Mouse (Mus musculus): ENCODE data around the gene Ldb3. TPM values are rescaled to one million over a fixed set of nuclear protein-coding genes. Genes with fewer than 3 reads are reported as not detected.

Ldb3 gene
- total and polyA plus RNA-seq, 3 experiments = 0.01 TPM; not detected in 2

DNA sequence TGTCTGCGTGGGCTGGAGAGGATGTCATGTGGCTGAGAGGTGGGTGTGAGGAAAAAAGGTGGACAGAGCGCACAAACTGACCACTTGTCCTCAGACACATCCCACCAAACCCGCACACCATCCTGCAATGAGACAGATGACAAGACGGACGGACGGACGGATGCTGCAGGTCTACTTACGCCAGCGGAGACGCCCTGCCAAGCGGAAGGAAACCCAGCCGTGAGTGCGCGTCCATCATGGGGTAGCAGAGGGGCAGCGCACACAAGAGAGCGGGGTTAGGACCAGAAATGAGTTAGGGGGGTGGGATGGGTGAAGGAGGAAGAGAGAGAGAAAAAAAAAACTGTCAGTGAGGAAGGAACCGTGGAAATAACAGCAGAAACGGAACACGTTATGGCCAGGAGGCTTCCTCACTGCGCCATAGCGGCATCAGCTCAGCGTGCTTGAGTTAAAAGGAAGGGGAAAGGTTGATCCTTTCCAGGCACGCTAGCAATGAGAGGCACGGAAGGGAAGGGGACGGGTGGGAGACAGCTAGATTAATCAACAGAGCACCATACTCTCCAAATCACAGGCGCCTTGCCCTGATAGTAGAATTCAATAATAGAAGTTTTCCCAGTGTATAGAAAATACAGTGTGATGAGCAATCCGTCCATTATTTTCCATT is 18.8 kb downstream of the Ldb3 start:
- DNase-seq (ENCODE audit: low read depth, low spot score) = no peak
- no peaks in the 10 kb centered on the region for H3K79me2 ChIP-seq (ENCODE audit: control insufficient read depth, insufficient read depth, low read length, poor library complexity)
- no peaks in the 10 kb centered on the region for H3K9me3 ChIP-seq (replicated peaks; ENCODE audit: insufficient read depth, low read length)
- H3K36me3 ChIP-seq (ENCODE audit: control insufficient read depth in 1 of 2, insufficient read depth in 2 of 2, low read length in 2 of 2) = no peaks in the 10 kb centered on the region
- no peak overlapping the region for H3K27ac ChIP-seq (ENCODE audit: control insufficient read depth, low read depth, low read length)
- no peaks in the 10 kb centered on the region for H3K27me3 ChIP-seq (ENCODE audit: control insufficient read depth in 1 of 2, insufficient read depth in 2 of 2, low read length in 2 of 2)
- no peak overlapping the region for H3K4me3 ChIP-seq (ENCODE audit: control insufficient read depth in 1 of 2, insufficient read depth in 1 of 2, low read depth in 2 of 2, low read length in 2 of 2)
- no peak for TF ChIP-seq SMC3 (IDR thresholded peaks at IDR 0.05; ENCODE audit: low read depth, low read length)
- TF ChIP-seq USF2 (IDR thresholded peaks at IDR 0.05; ENCODE audit: borderline replicate concordance in 1 of 2, insufficient read depth in 1 of 2, low read depth in 1 of 2, low read length in 2 of 2) = no peak
- no peak for TF ChIP-seq MAZ (IDR thresholded peaks at IDR 0.05; ENCODE audit: low read depth, low read length)
- TF ChIP-seq HCFC1 (IDR thresholded peaks at IDR 0.05; ENCODE audit: low read depth, low read length) = no peak
- no peak for TF ChIP-seq SIN3A (IDR thresholded peaks at IDR 0.05; ENCODE audit: low read length)
- TF ChIP-seq ZKSCAN1 (IDR thresholded peaks at IDR 0.05; ENCODE audit: low read depth, low read length) = no peak
- no peak for TF ChIP-seq CHD1 (IDR thresholded peaks at IDR 0.05; ENCODE audit: low read depth, low read length)
- TF ChIP-seq POLR2AphosphoS2 (IDR thresholded peaks at IDR 0.05; ENCODE audit: low read length) = no peak
- no peak for TF ChIP-seq E2F4 (IDR thresholded peaks at IDR 0.05; ENCODE audit: borderline replicate concordance, low read depth, low read length)
- TF ChIP-seq CHD2 (IDR thresholded peaks at IDR 0.05; ENCODE audit: low read length) = no peak
- no peak for TF ChIP-seq BHLHE40 (IDR thresholded peaks at IDR 0.05; ENCODE audit: borderline replicate concordance, low read depth, low read length)
- no peak for TF ChIP-seq GATA1 (IDR thresholded peaks at IDR 0.05; ENCODE audit: low read depth, low read length)
- no peak for TF ChIP-seq CTCF (IDR thresholded peaks at IDR 0.05 in 2 of 3, conservative IDR thresholded peaks at IDR 0.05 in 1 of 3; ENCODE audit: control insufficient read depth in 1 of 3, insufficient read depth in 1 of 3, low read depth in 2 of 3, low read length in 3 of 3, poor library complexity in 1 of 3, severe bottlenecking in 1 of 3)
- TF ChIP-seq ZNF384 (IDR thresholded peaks at IDR 0.05; ENCODE audit: low read depth, low read length) = no peak
- TF ChIP-seq USF1 (IDR thresholded peaks at IDR 0.05; ENCODE audit: low read depth, low read length) = no peak
- TF ChIP-seq KAT2A (conservative IDR thresholded peaks at IDR 0.05; ENCODE audit: low read depth, low read length) = no peak
- TF ChIP-seq JUND (IDR thresholded peaks at IDR 0.05; ENCODE audit: low read depth, low read length) = no peak
- no peak for TF ChIP-seq UBTF (IDR thresholded peaks at IDR 0.05; ENCODE audit: borderline replicate concordance, insufficient read depth, low read depth, low read length)
- TF ChIP-seq MAFK (IDR thresholded peaks at IDR 0.05; ENCODE audit: borderline replicate concordance, low read depth, low read length) = no peak
- no peak for TF ChIP-seq MEF2A (IDR thresholded peaks at IDR 0.05; ENCODE audit: extremely low read depth, insufficient replicate concordance, low read depth, low read length, poor library complexity, severe bottlenecking)
- no peaks in the 10 kb centered on the region for H3K4me1 ChIP-seq (ENCODE audit: control insufficient read depth in 1 of 2, insufficient read depth in 2 of 2, low read length in 2 of 2)
- no peak overlapping the region for H3K9ac ChIP-seq (ENCODE audit: control insufficient read depth, low read depth, low read length, poor library complexity, severe bottlenecking)

DNA sequence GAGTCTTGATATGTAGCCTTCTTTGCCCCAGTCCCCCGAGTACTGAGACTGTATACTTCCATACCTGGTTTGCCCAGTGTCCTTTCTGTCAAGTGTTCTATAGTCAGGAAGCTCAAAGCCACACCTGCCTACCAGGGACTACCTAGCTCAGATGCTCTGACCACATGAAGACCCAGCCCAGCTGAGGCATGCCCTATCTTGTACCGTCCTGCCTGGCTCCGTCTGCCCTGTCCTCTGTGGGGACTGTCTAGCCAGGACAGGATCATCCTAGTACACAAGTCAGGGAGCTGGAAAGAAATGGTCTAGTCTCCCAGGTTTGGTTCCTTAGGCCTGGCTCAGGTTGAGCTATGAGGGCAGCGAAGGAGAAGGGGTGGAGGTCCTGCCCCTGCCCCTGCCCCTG is 19.9 kb downstream of the Ldb3 start:
- H3K27ac ChIP-seq (ENCODE audit: control insufficient read depth, low read depth, low read length) = no peak overlapping the region
- no peak for DNase-seq (ENCODE audit: low read depth, low spot score)
- no peaks in the 10 kb centered on the region for H3K9me3 ChIP-seq (replicated peaks; ENCODE audit: insufficient read depth, low read length)
- no peaks in the 10 kb centered on the region for H3K79me2 ChIP-seq (ENCODE audit: control insufficient read depth, insufficient read depth, low read length, poor library complexity)
- no peak overlapping the region for H3K4me3 ChIP-seq (ENCODE audit: control insufficient read depth in 1 of 2, insufficient read depth in 1 of 2, low read depth in 2 of 2, low read length in 2 of 2)
- H3K36me3 ChIP-seq (ENCODE audit: control insufficient read depth in 1 of 2, insufficient read depth in 2 of 2, low read length in 2 of 2) = no peaks in the 10 kb centered on the region
- H3K27me3 ChIP-seq (ENCODE audit: control insufficient read depth in 1 of 2, insufficient read depth in 2 of 2, low read length in 2 of 2) = no peaks in the 10 kb centered on the region
- no peak overlapping the region for H3K9ac ChIP-seq (ENCODE audit: control insufficient read depth, low read depth, low read length, poor library complexity, severe bottlenecking)
- no peaks in the 10 kb centered on the region for H3K4me1 ChIP-seq (ENCODE audit: control insufficient read depth in 1 of 2, insufficient read depth in 2 of 2, low read length in 2 of 2)
- no peak for TF ChIP-seq ETS1 (IDR thresholded peaks at IDR 0.05; ENCODE audit: low read depth, low read length)
- TF ChIP-seq MEF2A (IDR thresholded peaks at IDR 0.05; ENCODE audit: extremely low read depth, insufficient replicate concordance, low read depth, low read length, poor library complexity, severe bottlenecking) = no peak
- TF ChIP-seq ELF1 (IDR thresholded peaks at IDR 0.05; ENCODE audit: low read depth, low read length) = no peak
- no peak for TF ChIP-seq RCOR1 (IDR thresholded peaks at IDR 0.05; ENCODE audit: low read depth, low read length)
- no peak for TF ChIP-seq POLR2A (IDR thresholded peaks at IDR 0.05; ENCODE audit: control insufficient read depth in 1 of 2, insufficient read depth in 1 of 2, low read depth in 1 of 2, low read length in 2 of 2, poor library complexity in 1 of 2)
- TF ChIP-seq USF2 (IDR thresholded peaks at IDR 0.05; ENCODE audit: borderline replicate concordance in 1 of 2, insufficient read depth in 1 of 2, low read depth in 1 of 2, low read length in 2 of 2) = no peak
- no peak for TF ChIP-seq ZMIZ1 (IDR thresholded peaks at IDR 0.05; ENCODE audit: low read depth, low read length)
- no peak for TF ChIP-seq HCFC1 (IDR thresholded peaks at IDR 0.05; ENCODE audit: low read depth, low read length)
- no peak for TF ChIP-seq MYB (IDR thresholded peaks at IDR 0.05; ENCODE audit: low read depth, low read length)
- TF ChIP-seq MAFK (IDR thresholded peaks at IDR 0.05; ENCODE audit: borderline replicate concordance, low read depth, low read length) = no peak
- TF ChIP-seq MXI1 (IDR thresholded peaks at IDR 0.05; ENCODE audit: low read depth, low read length) = no peak
- TF ChIP-seq BHLHE40 (IDR thresholded peaks at IDR 0.05; ENCODE audit: borderline replicate concordance, low read depth, low read length) = no peak
- no peak for TF ChIP-seq MYC (IDR thresholded peaks at IDR 0.05; ENCODE audit: low read depth, low read length)
- TF ChIP-seq KAT2A (conservative IDR thresholded peaks at IDR 0.05; ENCODE audit: low read depth, low read length) = no peak
- TF ChIP-seq EP300 (IDR thresholded peaks at IDR 0.05; ENCODE audit: low read depth in 1 of 2, low read length in 2 of 2) = no peak
- no peak for TF ChIP-seq MAX (IDR thresholded peaks at IDR 0.05; ENCODE audit: low read length)
- TF ChIP-seq ZKSCAN1 (IDR thresholded peaks at IDR 0.05; ENCODE audit: low read depth, low read length) = no peak
